Mouse (Mus musculus) embryonic facial prominence, embryonic 15.5 days (tissue): ENCODE results near the gene Carmil2. TPM values are rescaled to one million over a fixed set of nuclear protein-coding genes. Genes with fewer than 3 reads are reported as not detected.

Source experiments
- ATAC-seq: fragments of 200-750 bp; cut with Nextera tagmentation; 2 replicates; pipeline ENCODE4 v1.8.0; 2017; ENCODE audit warnings: low read depth, moderate TSS enrichment; ENCODE audit not compliant: insufficient number of reproducible peaks, low FRiP score, low TSS enrichment
- H3K27ac ChIP-seq: fragments of 300-500 bp; sonication (generic); replicated peaks from 2 replicates; pipeline ENCODE4 v1.5.1; 2015; ENCODE audit warnings: mild to moderate bottlenecking, inconsistent platforms
- H3K27me3 ChIP-seq: fragments of 300-500 bp; sonication (generic); 2 replicates; pipeline ENCODE4 v1.6.1; 2015; ENCODE audit warnings: inconsistent platforms
- H3K36me3 ChIP-seq: fragments of 300-500 bp; sonication (generic); 2 replicates; pipeline ENCODE4 v1.6.1; 2015; ENCODE audit warnings: mild to moderate bottlenecking, inconsistent platforms
- H3K4me1 ChIP-seq: fragments of 300-500 bp; sonication (generic); 2 replicates; pipeline ENCODE4 v1.6.1; 2015; ENCODE audit warnings: inconsistent platforms
- H3K4me2 ChIP-seq: fragments of 300-500 bp; sonication (generic); replicated peaks from 2 replicates; pipeline ENCODE4 v1.6.1; 2015; ENCODE audit warnings: mild to moderate bottlenecking, inconsistent platforms
- H3K4me3 ChIP-seq: fragments of 300-500 bp; sonication (generic); replicated peaks from 2 replicates; pipeline ENCODE4 v1.5.1; 2015; ENCODE audit warnings: mild to moderate bottlenecking, inconsistent platforms
- H3K9ac ChIP-seq: fragments of 300-500 bp; sonication (generic); 2 replicates; pipeline ENCODE4 v1.6.1; 2015; ENCODE audit warnings: inconsistent platforms
- H3K9me3 ChIP-seq: fragments of 300-500 bp; sonication (generic); replicated peaks from 2 replicates; pipeline ENCODE4 v1.6.1; 2016; ENCODE audit warnings: inconsistent platforms
- WGBS: fragments of 180-500 bp; shearing (Covaris S2); methylation state at CpG from one replicate; pipeline ENCODE4 v1.1.7; 2015; 5-methylcytosine and 5-hydroxymethylcytosine counted together
- polyA plus RNA-seq: library from polyadenylated mRNA; unstranded; fragments of >200 nt; fragmentation: Nextera tagmentation; extraction: Ambion mirVana; gene quantifications from 2 replicates; pipeline ENCODE4 v1.2.1, GENCODE M21; 2015

Gene Carmil2
- polyA plus RNA-seq, 1 experiment from 2014 or later = 1.0 TPM

DNA sequence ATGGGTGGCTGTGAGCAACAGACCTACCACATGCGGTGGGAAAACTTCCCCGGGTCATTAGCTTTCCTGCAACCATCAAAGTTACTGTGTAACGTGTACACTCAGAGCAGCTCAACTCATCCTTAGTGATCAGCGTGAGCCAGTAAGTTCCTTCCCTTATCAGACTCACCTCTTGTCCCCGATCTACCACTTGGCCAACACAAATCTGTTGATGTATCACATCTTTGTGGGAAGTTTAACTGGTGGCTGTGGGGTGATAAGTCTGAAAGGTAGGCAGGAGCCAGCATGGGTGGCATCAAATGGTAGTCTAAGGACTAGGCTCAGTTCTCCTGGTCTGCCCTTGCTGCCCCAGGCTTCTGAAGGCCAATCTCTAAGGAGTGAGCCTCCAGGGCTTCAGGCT, 46.1 kb downstream of the Carmil2 start:
- H3K4me3 ChIP-seq = no peak overlapping the region
- ATAC-seq = no peak
- no peaks in the 10 kb centered on the region for H3K27me3 ChIP-seq
- H3K9me3 ChIP-seq = no peaks in the 10 kb centered on the region
- no peak overlapping the region for H3K4me2 ChIP-seq
- peaks cover 14% of the 10 kb centered on the region for H3K36me3 ChIP-seq
- 93% methylated on average over 5 of the region's 5 CpGs for WGBS
- no peaks in the 10 kb centered on the region for H3K4me1 ChIP-seq
- no peak overlapping the region for H3K27ac ChIP-seq
- H3K9ac ChIP-seq = no peak overlapping the region

DNA sequence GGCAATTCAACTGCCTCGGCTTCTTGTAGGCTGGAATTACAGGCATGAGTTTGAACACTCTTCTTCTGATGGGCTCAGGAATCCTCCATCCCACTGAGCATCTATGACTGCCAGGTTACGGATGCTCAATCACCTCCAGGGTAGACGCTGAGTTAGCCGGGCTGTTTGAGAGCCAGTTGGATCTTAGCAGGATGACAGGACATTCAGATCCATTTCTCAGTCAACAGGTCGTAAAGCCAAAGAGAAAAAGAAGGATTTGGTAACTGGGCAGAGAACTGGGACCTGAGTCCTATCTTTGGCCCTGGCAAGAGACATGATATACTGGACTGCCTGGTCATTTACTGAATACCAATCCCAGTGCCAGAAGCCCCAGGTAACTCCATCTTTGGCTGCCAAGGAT, 53.1 kb downstream of the Carmil2 start:
- no peak overlapping the region for H3K4me2 ChIP-seq
- 90% methylated on average over 5 of the region's 5 CpGs for WGBS

DNA sequence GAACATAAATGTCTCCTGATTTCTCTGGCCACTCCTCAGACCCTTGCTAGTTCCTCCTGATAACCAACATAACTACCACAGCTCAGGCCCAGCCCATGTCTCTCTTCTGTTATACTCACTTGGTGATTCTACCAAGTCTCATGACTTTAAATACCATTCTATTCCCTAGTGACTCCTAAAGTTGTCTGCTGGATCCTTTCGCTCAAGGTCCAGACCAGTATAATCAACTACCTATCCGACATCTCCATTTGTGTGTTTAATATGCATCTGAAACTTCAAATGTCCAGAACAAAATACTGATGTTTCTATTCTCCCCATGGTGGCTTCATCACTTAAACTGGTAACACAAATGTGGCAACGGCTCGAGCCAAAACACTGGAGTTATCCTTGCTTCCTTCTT, 57.2 kb downstream of the Carmil2 start:
- no peak overlapping the region for H3K27ac ChIP-seq
- ATAC-seq = no peak
- no peaks in the 10 kb centered on the region for H3K36me3 ChIP-seq
- H3K4me3 ChIP-seq = no peak overlapping the region
- H3K9ac ChIP-seq = no peak overlapping the region
- no peak overlapping the region for H3K4me2 ChIP-seq
- WGBS = 84% methylated on average over 4 of the region's 4 CpGs
- no peaks in the 10 kb centered on the region for H3K9me3 ChIP-seq
- peaks cover 10% of the 10 kb centered on the region for H3K4me1 ChIP-seq
- H3K27me3 ChIP-seq = no peaks in the 10 kb centered on the region

More for the DNA sequence above, 53.1 kb downstream of the Carmil2 start:
- no peaks in the 10 kb centered on the region for H3K36me3 ChIP-seq
- no peak overlapping the region for H3K9ac ChIP-seq
- H3K4me1 ChIP-seq = no peaks in the 10 kb centered on the region
- ATAC-seq = no peak
- no peaks in the 10 kb centered on the region for H3K27me3 ChIP-seq
- no peak overlapping the region for H3K4me3 ChIP-seq
- H3K27ac ChIP-seq = no peak overlapping the region
- no peaks in the 10 kb centered on the region for H3K9me3 ChIP-seq

Other genes with a start within 250 kb of the Carmil2 start
- gene Tppp3, start 214.7 kb upstream of the Carmil2 start, polyA plus RNA-seq = 157 and 180 TPM in 2 replicates
- gene Zdhhc1, start 189.4 kb upstream of the Carmil2 start, polyA plus RNA-seq = 55.4 and 59.8 TPM in 2 replicates
- 1.4 TPM in 2 replicates for gene Hsd11b2, start 167.5 kb upstream of the Carmil2 start, polyA plus RNA-seq
- gene Atp6v0d1, start 120.2 kb upstream of the Carmil2 start, polyA plus RNA-seq = 99.7 and 104 TPM in 2 replicates
- 21.6 and 24.9 TPM in 2 replicates for gene Ripor1, start 81.0 kb upstream of the Carmil2 start, polyA plus RNA-seq
- gene Ctcf, start 49.7 kb upstream of the Carmil2 start, polyA plus RNA-seq = 118 and 122 TPM in 2 replicates
- gene Agrp, start 48.9 kb upstream of the Carmil2 start, polyA plus RNA-seq = 1.7 and 2.3 TPM in 2 replicates
- 65.0 and 73.3 TPM in 2 replicates for gene Acd, start 14.8 kb downstream of the Carmil2 start, polyA plus RNA-seq
- 17.5 and 20.4 TPM in 2 replicates for gene Pard6a, start 14.9 kb downstream of the Carmil2 start, polyA plus RNA-seq
- gene 4933405L10Rik, start 21.4 kb downstream of the Carmil2 start, polyA plus RNA-seq = 0.20 and 0.37 TPM in 2 replicates
- 25.7 and 33.4 TPM in 2 replicates for gene Enkd1, start 21.9 kb downstream of the Carmil2 start, polyA plus RNA-seq
- gene Gfod2, start 72.4 kb downstream of the Carmil2 start, polyA plus RNA-seq = 21.9 and 23.1 TPM in 2 replicates
- 12.5 and 12.9 TPM in 2 replicates for gene Ranbp10, start 141.1 kb downstream of the Carmil2 start, polyA plus RNA-seq
- 3.5 and 7.2 TPM in 2 replicates for gene Tsnaxip1, start 141.5 kb downstream of the Carmil2 start, polyA plus RNA-seq
- 44.9 and 46.9 TPM in 2 replicates for gene Cenpt, start 167.0 kb downstream of the Carmil2 start, polyA plus RNA-seq
- gene Thap11, start 168.9 kb downstream of the Carmil2 start, polyA plus RNA-seq = 73.2 and 75.8 TPM in 2 replicates
- 150 and 188 TPM in 2 replicates for gene Nutf2, start 174.3 kb downstream of the Carmil2 start, polyA plus RNA-seq
- gene Edc4, start 194.6 kb downstream of the Carmil2 start, polyA plus RNA-seq = 48.9 and 56.3 TPM in 2 replicates
- gene Nrn1l, start 207.3 kb downstream of the Carmil2 start, polyA plus RNA-seq = 1.7 and 1.8 TPM in 2 replicates
- 35.8 and 40.2 TPM in 2 replicates for gene Pskh1, start 214.2 kb downstream of the Carmil2 start, polyA plus RNA-seq
- 1.4 TPM in 2 replicates for gene Ctrl, start 247.6 kb downstream of the Carmil2 start, polyA plus RNA-seq